Mouse (Mus musculus): ENCODE results near the gene Pde3a. TPM values are rescaled to one million over a fixed set of nuclear protein-coding genes. Genes with fewer than 3 reads are reported as not detected.

The Pde3a gene
- polyA plus RNA-seq, 2 experiments = 0.45 to 0.86 TPM

GRCm38 (mm10) chr6:141474696-141475095 is 225.6 kb downstream of the Pde3a start:
- 31% methylated on average over 3 of the region's 3 CpGs for WGBS (ENCODE audit: insufficient replicate concordance)
- TF ChIP-seq CTCF (IDR thresholded peaks at IDR 0.05; ENCODE audit: low read depth) (no peak), EP300 (IDR thresholded peaks at IDR 0.05; ENCODE audit: low read depth) (no peak)
- H3K4me1 ChIP-seq (replicated peaks; ENCODE audit: control insufficient read depth in 2 of 2, insufficient read depth in 2 of 2, low read length in 1 of 2) = no peaks in the 10 kb centered on the region
- H3K9ac ChIP-seq (replicated peaks) = no peak overlapping the region
- ATAC-seq (ENCODE audit: insufficient read depth) (no peak), DNase-seq (ENCODE audit: low read depth in 3 of 3, low spot score in 3 of 3) (no peak)
- H3K27ac ChIP-seq = no peak overlapping the region
- no peaks in the 10 kb centered on the region for H3K27me3 ChIP-seq (ENCODE audit: control insufficient read depth, insufficient read depth, low read length)
- H3K9me3 ChIP-seq (ENCODE audit: control insufficient read depth, low read length) = no peaks in the 10 kb centered on the region
- H3K4me2 ChIP-seq (ENCODE audit: low read depth) = no peak overlapping the region
- H3K4me3 ChIP-seq (ENCODE audit: insufficient read depth in 1 of 2, low read depth in 2 of 2, low read length in 2 of 2) = no peak overlapping the region
- no peaks in the 10 kb centered on the region for H3K36me3 ChIP-seq (replicated peaks; ENCODE audit: control insufficient read depth, insufficient read depth, low read depth)

DNA sequence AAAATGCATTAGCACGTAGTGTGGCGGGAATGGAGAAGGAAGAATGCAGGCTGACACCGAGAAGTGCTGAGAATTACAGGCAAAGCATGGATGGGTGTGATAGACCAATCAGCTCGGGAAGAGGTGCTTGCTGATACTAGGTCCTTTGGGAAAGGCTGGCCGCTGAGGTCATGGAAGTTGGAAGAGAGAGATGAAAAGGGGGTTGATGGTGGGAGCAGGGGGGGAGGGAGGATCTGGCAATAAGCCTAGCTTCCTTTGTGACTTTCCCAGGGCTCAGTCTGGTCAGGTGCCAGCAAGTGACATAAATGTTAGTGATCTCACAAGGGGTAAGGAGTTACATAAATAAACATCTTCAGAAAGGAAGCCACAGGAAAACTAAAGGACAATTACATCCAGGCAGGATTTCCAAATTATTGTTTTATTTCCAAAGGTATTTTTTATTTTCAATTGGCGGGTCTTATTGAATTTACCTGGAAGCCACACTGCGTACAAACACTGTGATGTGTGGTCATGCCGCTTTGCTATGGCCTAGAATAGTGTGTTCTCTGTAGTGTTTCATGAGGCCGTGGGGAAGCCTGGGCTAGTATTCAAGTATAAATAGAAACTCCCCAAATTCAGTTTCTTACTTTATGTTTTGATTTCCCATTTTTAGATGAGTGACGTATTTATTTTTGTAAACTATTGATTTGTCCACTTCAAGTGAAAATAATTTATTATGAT is 236.4 kb downstream of the Pde3a start:
- DNase-seq (ENCODE audit: low read depth in 3 of 3, low spot score in 3 of 3) (no peak), ATAC-seq (ENCODE audit: insufficient read depth) (no peak)
- Histone ChIP-seq H3K36me3 (replicated peaks; ENCODE audit: control insufficient read depth, insufficient read depth, low read depth) (no peaks in the 10 kb centered on the region), H3K4me2 (ENCODE audit: low read depth) (no peak overlapping the region), H3K4me3 (ENCODE audit: insufficient read depth in 1 of 2, low read depth in 2 of 2, low read length in 2 of 2) (no peak overlapping the region), H3K4me1 (replicated peaks; ENCODE audit: control insufficient read depth in 2 of 2, insufficient read depth in 2 of 2, low read length in 1 of 2) (no peaks in the 10 kb centered on the region), H3K27me3 (ENCODE audit: control insufficient read depth, insufficient read depth, low read length) (no peaks in the 10 kb centered on the region), H3K9ac (replicated peaks) (no peak overlapping the region), H3K27ac (no peak overlapping the region), H3K9me3 (ENCODE audit: control insufficient read depth, low read length) (no peaks in the 10 kb centered on the region)
- 56% methylated on average over 10 of the region's 10 CpGs for WGBS (ENCODE audit: insufficient replicate concordance)
- TF ChIP-seq EP300 (IDR thresholded peaks at IDR 0.05; ENCODE audit: low read depth) (no peak), CTCF (IDR thresholded peaks at IDR 0.05; ENCODE audit: low read depth) (no peak)

DNA sequence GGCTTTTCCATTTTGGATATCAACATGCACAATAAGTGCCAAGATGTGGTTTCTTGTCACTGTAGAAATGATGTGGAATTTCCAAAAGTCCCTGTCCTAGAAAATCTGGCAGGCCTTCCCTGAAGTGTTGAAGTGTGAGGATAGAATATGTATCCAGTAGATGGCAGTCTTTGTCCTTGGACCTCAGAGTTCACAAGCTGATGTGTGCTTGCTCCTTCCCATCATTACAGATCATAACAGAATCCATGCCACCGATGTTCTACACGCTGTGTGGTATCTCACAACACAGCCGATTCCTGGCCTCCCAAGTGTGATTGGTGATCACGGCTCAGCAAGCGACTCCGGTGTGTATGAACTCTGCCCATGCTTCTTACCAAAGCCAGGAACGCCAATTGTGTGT is 238.2 kb downstream of the Pde3a start:
- TF ChIP-seq EP300 (IDR thresholded peaks at IDR 0.05; ENCODE audit: low read depth) (no peak), CTCF (IDR thresholded peaks at IDR 0.05; ENCODE audit: low read depth) (no peak)
- WGBS (ENCODE audit: insufficient replicate concordance) = 66% methylated on average over 7 of the region's 7 CpGs

DNA sequence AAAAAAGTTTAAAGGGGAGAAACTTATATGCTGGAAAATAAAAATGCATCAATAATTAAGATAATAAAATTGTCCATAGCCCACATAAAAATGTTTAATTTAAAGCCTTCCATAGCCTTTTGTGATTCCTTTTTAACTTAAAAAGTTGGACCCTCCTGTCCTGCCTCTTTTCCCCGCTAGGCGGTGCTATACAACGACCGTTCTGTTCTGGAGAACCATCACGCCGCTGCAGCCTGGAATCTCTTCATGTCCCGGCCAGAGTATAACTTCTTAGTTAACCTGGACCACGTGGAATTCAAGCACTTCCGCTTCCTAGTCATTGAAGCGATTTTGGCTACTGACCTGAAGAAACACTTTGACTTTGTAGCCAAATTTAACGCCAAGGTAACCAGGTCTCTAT is 239.6 kb downstream of the Pde3a start:
- H3K27me3 ChIP-seq (ENCODE audit: control insufficient read depth, insufficient read depth, low read length) = no peaks in the 10 kb centered on the region
- no peaks in the 10 kb centered on the region for H3K4me1 ChIP-seq (replicated peaks; ENCODE audit: control insufficient read depth in 2 of 2, insufficient read depth in 2 of 2, low read length in 1 of 2)
- H3K27ac ChIP-seq = no peak overlapping the region
- no peaks in the 10 kb centered on the region for H3K36me3 ChIP-seq (replicated peaks; ENCODE audit: control insufficient read depth, insufficient read depth, low read depth)
- no peak overlapping the region for H3K4me3 ChIP-seq (ENCODE audit: insufficient read depth in 1 of 2, low read depth in 2 of 2, low read length in 2 of 2)
- H3K9ac ChIP-seq (replicated peaks) = no peak overlapping the region
- no peak for ATAC-seq (ENCODE audit: insufficient read depth)
- peak in 1 of 3 experiments; percentile 2 for DNase-seq (ENCODE audit: low read depth in 3 of 3, low spot score in 3 of 3)
- H3K4me2 ChIP-seq (ENCODE audit: low read depth) = no peak overlapping the region
- no peaks in the 10 kb centered on the region for H3K9me3 ChIP-seq (ENCODE audit: control insufficient read depth, low read length)
- peak; percentile 64 for TF ChIP-seq CTCF (IDR thresholded peaks at IDR 0.05; ENCODE audit: low read depth)
- no peak for TF ChIP-seq EP300 (IDR thresholded peaks at IDR 0.05; ENCODE audit: low read depth)
- WGBS (ENCODE audit: insufficient replicate concordance) = 13% methylated on average over 11 of the region's 11 CpGs

More for the DNA sequence above, 238.2 kb downstream of the Pde3a start:
- Histone ChIP-seq H3K9me3 (ENCODE audit: control insufficient read depth, low read length) (no peaks in the 10 kb centered on the region), H3K4me1 (replicated peaks; ENCODE audit: control insufficient read depth in 2 of 2, insufficient read depth in 2 of 2, low read length in 1 of 2) (no peaks in the 10 kb centered on the region), H3K4me3 (ENCODE audit: insufficient read depth in 1 of 2, low read depth in 2 of 2, low read length in 2 of 2) (no peak overlapping the region), H3K27me3 (ENCODE audit: control insufficient read depth, insufficient read depth, low read length) (no peaks in the 10 kb centered on the region), H3K4me2 (ENCODE audit: low read depth) (no peak overlapping the region), H3K36me3 (replicated peaks; ENCODE audit: control insufficient read depth, insufficient read depth, low read depth) (no peaks in the 10 kb centered on the region), H3K9ac (replicated peaks) (no peak overlapping the region), H3K27ac (no peak overlapping the region)
- DNase-seq (ENCODE audit: low read depth in 3 of 3, low spot score in 3 of 3) (no peak), ATAC-seq (ENCODE audit: insufficient read depth) (no peak)

DNA sequence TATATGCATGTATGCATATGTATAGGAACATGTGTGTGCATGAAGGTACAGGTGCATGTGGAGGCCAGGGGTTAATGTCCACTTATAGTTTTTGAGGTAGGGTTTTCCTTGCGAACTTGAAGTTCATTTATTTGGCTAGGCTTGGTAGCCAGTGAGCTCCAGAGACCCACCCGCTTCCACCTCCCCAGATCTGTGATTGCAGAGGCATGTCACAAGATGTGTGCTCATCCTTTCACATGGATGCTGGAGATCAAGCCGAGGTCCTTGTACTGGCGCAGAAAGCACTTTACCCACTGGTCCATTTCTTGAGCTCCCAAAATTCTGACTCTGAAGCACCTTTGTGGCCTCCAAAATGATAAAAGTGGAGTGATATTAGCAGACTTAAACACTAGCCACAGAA is 245.8 kb downstream of the Pde3a start:
- no peaks in the 10 kb centered on the region for H3K4me1 ChIP-seq (replicated peaks; ENCODE audit: control insufficient read depth in 2 of 2, insufficient read depth in 2 of 2, low read length in 1 of 2)
- TF ChIP-seq CTCF (IDR thresholded peaks at IDR 0.05; ENCODE audit: low read depth) = no peak
- no peak for TF ChIP-seq EP300 (IDR thresholded peaks at IDR 0.05; ENCODE audit: low read depth)
- no peak overlapping the region for H3K4me3 ChIP-seq (ENCODE audit: insufficient read depth in 1 of 2, low read depth in 2 of 2, low read length in 2 of 2)
- no peaks in the 10 kb centered on the region for H3K9me3 ChIP-seq (ENCODE audit: control insufficient read depth, low read length)
- DNase-seq (ENCODE audit: low read depth in 3 of 3, low spot score in 3 of 3) = no peak
- no peaks in the 10 kb centered on the region for H3K36me3 ChIP-seq (replicated peaks; ENCODE audit: control insufficient read depth, insufficient read depth, low read depth)
- H3K4me2 ChIP-seq (ENCODE audit: low read depth) = no peak overlapping the region
- H3K9ac ChIP-seq (replicated peaks) = no peak overlapping the region
- H3K27ac ChIP-seq = no peak overlapping the region
- WGBS (ENCODE audit: insufficient replicate concordance) = 61% methylated on average over 4 of the region's 4 CpGs
- no peaks in the 10 kb centered on the region for H3K27me3 ChIP-seq (ENCODE audit: control insufficient read depth, insufficient read depth, low read length)
- ATAC-seq (ENCODE audit: insufficient read depth) = no peak

Measured in liver, embryonic 14.5 days (tissue).